Mouse (Mus musculus) ZHBTc4 (cell line): ENCODE results near the gene Pnma1.

ENCODE experiments used
- DNase-seq: peaks from one replicate; pipeline ENCODE4 v3.0.0-alpha.2; 2011; ENCODE audit warnings: low read depth, low spot score

The Pnma1 gene

DNA sequence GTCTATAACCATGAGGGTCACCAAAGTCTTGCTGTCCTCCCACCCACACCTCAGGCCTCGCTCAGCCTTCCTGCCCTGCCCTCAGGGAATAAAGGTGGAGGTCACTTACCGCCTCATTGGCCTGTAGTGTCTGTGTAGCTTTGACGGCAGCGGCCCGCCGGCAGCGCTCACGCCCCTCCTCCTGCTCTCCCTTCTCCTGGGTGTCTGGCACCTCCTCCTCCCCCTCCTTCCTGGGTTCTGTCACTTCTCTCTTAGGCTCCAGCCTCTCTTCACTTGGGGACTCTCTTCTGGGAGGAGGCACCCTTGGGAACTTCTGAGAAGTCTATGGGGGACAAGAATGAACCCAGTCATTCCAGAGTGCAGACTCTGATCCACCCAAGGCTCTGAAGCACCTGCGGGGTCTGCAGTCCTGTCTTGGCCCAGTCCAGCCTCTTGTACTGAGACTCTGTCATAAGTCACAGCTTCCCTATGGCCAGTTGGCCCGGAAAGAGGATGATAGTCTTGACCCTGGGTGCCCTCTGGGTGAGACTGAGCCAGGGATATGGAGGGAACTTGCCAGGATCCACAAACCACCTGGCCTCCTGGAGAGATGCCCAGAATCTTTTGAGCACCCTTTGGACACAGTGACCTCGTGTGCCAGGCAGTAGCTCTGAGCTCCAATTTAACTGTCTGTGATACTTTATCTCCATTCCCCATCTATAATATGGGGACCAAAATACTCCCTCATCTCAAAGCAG is 6.7 kb upstream of the Pnma1 start:
- DNase-seq: no peak

GRCm38 (mm10) chr12:84153414-84153813 is 5.1 kb upstream of the Pnma1 start:
- DNase-seq: no peak

DNA sequence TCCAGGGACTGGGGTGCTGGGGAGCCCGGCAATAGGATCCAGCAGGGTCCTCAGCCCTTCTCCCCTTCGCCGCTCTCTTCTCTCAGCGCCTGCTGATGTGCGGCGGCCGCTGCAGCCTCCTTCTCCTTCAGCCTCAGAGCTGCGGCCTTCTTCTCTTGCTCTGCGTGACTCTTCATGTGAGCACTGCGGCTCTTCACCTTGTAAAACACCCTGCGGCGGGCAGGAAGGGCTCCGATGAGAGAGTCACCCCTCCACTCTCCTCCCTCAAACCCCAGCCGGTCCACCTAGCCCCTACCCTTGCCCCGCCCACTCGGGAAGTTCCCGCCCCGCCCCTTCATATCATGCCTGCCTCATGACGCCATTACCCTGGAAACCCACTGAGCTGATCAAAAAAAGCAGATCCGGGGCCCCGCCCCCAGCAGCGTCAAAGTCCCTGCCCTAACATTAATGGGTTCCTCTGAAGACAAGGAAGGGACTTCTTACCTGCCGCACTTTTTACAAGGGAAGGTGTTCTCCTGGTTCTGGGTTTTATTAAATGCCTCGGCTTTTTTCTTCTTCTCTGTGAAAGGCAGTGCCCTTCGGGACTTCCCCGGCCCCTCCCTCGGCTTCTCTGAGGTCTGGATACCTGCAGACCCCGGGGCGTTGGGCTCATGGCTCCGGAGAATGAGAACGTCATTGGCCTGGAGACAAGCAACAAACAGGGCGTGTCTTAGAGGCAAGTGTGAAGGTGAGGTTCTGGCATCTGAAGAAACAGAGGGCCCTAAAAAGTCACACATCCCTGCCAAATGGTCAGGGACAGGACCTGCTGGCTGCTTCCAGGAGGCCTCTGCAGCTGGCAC is 4.3 kb upstream of the Pnma1 start:
- DNase-seq: peak; percentile 90

GRCm38 (mm10) chr12:84151911-84152310 is 3.6 kb upstream of the Pnma1 start:
- no peak for DNase-seq

DNA sequence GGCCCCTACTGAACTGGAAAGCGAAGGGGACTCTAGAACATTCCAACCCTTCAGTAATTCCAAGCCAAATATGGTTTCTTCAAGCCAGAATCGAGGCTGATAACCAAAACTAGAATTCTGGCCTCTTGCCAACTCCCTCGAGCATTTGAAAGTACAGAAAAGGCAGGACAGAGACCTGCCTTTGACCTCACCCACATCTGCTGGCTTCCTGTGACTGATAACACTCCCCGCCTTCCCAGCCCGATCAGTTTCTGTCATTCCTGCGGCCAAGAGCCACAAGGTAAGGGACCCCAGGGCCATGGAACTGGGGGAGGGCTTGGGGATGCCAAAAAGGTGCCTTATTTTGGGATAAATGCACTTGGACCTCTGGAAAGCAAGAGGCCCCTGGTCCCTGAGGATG is 2.7 kb upstream of the Pnma1 start:
- DNase-seq: no peak

- no peak for DNase-seq
These were observed 1.7 kb upstream of the Pnma1 start for GRCm38 (mm10) chr12:84149971-84150370.

DNA sequence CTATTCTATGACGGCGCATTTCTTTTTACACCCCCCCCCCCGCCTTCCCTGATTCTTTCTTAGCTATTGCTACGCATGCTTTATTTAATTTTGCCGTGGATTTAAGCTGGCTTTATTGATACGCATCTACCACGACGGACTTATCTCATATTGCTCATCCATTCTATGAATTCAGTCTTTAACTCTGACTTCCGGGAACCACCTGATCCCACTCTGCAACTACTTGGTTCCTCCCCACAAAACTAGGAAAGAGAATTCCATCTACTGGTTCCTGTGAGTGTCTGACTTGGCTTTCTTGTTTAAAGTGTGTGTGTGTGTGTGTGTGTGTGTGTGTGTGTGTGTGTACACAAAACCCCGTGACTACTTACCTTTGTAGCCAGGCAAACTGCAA is 328 bp upstream of the Pnma1 start:
- no peak for DNase-seq

- DNase-seq: no peak
These were observed 5.8 kb downstream of the Pnma1 start for GRCm38 (mm10) chr12:84142281-84143050.

DNA sequence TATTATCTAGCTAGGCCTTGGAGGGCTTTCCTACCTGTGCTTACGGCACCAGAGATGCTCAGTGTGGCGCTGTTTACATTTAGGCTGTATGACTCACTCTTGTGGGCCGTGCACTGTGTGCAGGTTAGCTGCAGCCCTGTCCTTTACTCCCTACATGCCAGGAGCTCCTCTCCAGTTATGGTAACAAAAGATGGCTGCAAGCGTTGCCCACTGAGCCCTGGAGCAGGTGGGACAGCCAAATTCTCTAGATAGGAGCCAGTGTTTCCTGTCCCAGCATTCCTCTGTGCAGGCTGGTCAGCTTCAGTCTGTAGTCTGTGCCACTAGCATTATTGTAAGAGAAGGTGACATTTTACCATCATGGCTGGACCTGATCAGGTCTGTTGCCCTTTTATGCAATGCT is 7.0 kb downstream of the Pnma1 start:
- no peak for DNase-seq

GRCm38 (mm10) chr12:84140135-84140534 is 8.2 kb downstream of the Pnma1 start:
- DNase-seq: no peak

GRCm38 (mm10) chr12:84137131-84137530 is 11.2 kb downstream of the Pnma1 start:
- DNase-seq: no peak

- DNase-seq: peak; percentile 81
These were observed 16.0 kb downstream of the Pnma1 start for GRCm38 (mm10) chr12:84132265-84132664.

DNA sequence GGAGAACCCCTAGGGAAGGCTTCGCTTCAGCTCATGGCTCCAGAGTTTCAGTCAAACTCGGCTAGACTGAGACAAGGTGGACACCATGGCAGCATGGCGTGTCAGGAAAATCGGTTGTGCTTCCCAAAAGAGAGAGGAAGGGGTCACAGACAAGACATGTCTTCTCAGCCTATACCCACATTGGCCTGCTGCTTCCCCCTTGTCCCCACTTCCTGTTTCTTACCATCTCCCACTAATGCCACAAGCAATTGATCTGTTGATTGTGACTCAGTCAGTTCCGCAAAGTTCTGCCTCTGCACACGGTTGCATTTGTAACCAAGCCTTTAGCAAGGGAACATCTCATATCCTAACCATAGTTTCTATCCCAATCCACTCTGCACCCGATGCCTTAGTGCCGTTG is 18.4 kb downstream of the Pnma1 start:
- DNase-seq: no peak

DNA sequence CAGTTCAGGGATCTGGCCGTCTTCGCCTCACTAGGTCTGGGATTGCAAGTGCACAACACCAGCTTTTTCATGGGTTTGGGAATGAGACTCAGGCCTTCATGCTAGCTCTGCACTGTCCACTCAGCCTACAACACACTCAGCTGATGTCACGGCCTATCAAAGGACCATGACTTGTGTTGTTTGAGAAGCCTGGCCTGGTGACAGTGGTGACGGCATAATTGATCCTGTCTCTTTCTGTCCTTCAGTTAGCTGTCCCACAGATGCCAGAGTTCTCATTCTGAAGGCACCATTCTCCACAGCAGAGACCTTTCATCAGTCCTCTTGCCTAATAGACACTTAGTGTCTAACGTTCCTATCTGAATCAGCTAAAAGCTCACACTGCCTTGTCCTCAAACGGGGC is 19.7 kb downstream of the Pnma1 start:
- DNase-seq: no peak

DNA sequence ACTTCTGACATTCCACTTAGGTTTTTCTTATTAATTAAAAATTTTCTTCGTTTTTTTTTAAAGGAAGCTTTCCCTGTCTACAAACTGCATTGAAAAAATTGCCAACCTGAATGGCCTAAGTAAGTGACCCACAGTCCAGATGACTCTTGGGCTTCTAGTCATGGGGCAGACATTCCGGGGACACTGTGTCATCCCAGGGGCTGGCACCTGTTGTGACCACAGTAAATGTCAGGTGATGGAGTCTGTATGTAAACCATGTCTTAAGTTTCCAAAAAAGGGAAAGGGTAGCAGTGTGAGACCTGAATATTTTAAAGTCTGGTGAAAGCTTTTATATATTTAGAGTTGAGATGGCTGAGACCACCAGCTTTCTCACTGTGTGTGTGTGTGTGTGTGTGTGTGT is 21.4 kb downstream of the Pnma1 start:
- no peak for DNase-seq

GRCm38 (mm10) chr12:84125892-84126291 is 22.4 kb downstream of the Pnma1 start:
- DNase-seq: no peak

- DNase-seq: no peak
These were observed 28.7 kb downstream of the Pnma1 start for GRCm38 (mm10) chr12:84119584-84119983.

GRCm38 (mm10) chr12:84114153-84114994 is 33.9 kb downstream of the Pnma1 start, which contains the start of gene Dnal1:
Gene Dnal1, plus strand, starts transcription at chr12:84114366.
- DNase-seq: peak; percentile 94

DNA sequence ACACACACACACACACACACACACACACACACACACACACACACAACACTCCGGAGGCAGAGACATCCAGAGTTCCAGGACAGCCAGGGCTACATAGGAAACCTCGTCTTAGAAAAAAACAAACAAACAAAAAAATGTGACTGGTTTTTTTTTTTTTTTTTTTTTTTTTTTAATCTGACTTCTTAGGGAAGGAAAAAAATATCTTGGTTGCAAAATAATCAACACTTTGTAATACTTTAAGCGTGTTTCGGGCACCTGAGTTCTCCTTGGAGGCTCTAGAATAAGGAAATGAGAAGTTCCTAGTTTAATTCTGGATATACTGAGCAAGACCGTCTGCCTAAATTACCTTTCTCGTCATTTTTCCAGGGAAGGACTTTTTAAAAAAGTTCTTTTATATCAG is 34.6 kb downstream of the Pnma1 start:
- no peak for DNase-seq

- DNase-seq: no peak
These were observed 37.5 kb downstream of the Pnma1 start for GRCm38 (mm10) chr12:84110814-84111213.

- DNase-seq: no peak
These were observed 38.4 kb downstream of the Pnma1 start for GRCm38 (mm10) chr12:84109924-84110323.
